Mouse (Mus musculus) gastrocnemius, postnatal 36 days (tissue): ENCODE measurements around the gene Camk2d. TPM values are rescaled to one million over a fixed set of nuclear protein-coding genes. Genes with fewer than 3 reads are reported as not detected.

Experiments used
- DNase-seq, 2 experiments: peaks; one replicate each; pipeline ENCODE4 v3.0.0; 2022
- intact Hi-C: fragments of 180-260 bp; cut with DNase I; formaldehyde crosslinking; loops from one replicate; pipeline ENCODE4 v1.15.1; 2025
- total RNA-seq, 2 experiments: library from RNA; stranded (reverse); gene quantifications; 2 replicates each; pipeline ENCODE4 v1.2.3; 2021

Gene Camk2d
- total RNA-seq, 2 experiments from 2014 or later = 57.7 to 70.2 TPM

DNA sequence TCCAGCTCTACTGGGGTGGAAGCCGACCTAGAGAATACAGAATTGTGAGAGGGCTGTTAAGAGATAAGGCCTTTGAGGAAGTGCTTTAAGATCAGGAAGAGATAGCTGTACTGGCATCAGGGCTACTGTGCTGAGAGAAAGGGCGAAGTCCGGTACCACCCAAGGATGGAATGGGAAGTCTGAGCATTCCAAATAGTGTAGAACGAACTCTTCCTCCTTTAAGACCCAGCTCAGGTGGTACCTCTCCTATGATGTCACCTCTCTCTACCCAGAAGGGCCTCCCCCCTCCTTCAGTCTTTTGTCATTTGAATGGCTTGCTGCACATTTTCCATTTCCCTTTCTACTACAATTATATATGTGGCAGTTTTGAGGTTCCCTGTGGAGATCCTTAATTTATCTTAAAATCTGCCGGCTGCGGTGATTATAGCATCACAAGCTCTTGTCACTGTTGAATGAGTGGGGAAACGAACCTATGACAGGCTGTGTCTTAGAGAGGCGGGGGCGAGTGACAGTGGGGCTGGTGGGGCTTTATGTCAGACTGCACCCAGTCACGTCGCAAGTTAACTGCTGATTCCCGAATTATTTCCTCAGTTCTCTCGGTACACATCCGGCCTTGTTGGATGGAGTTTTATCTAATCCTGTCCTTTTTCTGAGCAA is 13.8 kb downstream of the Camk2d start:
- DNase-seq = no peak
- intact Hi-C loops = no loop called here

DNA sequence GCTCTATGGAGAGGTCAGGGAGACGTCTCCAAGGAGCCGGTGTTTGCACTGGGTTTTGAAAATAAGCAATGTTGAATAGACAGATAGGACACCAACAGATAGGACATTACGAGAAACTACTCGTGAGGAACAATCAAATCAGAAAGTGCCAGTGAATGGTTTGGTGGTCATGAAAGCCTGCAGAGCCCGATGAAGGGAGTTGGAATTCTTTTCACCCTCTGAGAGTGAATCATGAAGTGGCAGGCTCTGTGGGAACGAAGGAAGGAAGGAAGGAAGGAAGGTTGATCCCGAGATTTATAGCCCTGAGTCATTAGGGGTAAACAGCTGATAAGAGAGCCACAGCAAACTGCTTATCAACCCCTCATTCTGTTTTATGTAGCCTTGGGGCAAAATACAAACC is 15.5 kb downstream of the Camk2d start:
- intact Hi-C loops = no loop called here
- DNase-seq = no peak

DNA sequence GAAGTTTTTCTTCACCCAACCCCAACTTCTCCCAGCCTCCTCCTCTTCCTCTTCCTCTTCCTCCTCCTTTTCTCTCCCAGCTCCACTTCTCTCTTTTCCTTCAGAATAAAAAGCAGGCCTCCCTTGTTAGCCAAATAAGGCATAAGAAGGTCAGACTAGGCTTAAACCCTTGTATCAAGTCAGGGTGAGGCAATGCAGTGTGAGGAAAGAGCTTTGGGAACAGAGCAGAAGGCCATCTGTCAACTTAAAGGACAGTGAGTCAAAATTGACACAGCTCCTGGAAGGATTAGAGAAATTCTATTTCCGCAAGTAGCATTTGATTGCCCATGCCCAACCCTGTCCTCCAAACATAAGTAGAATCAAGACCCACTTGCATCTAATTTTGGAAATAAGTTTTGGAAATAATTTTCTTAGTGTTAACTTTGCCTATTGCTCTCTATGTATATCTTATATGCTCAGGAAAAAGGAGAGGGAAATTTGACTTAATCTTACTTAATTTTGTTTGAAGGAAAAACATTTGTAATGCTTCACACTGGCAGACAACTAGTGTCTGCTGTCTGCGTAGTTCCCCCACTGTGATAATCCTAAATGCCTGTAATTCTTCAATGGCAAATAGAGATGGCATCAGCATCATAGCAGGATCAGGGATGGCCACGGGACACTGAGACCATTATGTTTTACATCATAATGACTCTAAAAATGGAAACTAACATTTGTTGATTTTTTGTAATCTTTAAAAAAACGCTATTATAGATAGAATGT is 16.8 kb downstream of the Camk2d start:
- intact Hi-C loops = no loop called here

DNA sequence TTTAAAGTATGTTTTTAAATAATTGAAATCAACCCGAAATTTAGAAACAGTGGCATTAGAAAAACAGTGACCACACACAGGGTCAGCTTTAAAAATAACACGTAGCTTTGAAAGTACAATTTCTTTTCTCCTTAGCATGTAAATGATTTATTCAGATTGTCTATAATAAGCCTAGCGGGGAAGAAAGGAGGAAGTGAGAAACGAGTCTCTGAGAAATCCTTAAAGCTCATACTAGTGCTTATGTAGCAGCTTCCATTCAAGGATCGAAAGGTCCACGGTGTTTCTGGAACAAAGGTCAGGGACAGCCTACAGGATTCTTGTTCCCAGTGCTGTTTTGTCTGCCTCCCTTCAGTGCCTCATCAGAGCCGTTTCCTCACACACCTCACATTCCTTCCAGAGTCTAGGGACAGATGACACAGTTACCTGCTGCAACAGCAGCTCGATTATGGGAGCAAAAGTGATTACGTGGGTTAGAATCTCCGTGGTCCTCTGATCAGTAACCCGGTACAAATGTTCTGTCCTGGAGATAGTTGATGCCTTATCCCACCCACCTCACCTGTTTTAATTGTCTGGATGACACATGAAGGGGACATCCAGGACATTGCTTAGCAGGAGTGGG is 17.5 kb downstream of the Camk2d start:
- intact Hi-C loops = no loop called here
- DNase-seq = no peak

More for the DNA sequence above, 16.8 kb downstream of the Camk2d start:
- no peak for DNase-seq

DNA sequence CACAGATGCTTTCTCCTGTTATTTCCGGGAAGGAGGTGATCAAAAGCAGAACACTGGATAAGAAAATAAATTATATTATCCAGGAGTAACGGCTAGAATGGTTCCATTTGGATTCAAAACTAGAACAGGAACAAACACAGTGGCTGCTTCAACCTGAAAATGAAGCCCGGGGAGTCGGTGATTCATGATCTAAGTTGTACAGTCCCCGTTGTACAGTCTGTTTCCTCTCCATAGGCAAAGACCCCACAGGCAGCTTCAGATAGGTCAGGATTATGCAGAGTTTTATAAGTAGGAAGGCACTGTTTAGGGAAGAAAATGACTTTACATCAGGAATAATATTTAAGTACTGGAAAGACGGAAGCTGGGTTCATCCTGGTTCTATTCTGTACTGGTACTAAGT is 19.2 kb downstream of the Camk2d start:
- intact Hi-C loops = no loop called here
- DNase-seq = no peak

DNA sequence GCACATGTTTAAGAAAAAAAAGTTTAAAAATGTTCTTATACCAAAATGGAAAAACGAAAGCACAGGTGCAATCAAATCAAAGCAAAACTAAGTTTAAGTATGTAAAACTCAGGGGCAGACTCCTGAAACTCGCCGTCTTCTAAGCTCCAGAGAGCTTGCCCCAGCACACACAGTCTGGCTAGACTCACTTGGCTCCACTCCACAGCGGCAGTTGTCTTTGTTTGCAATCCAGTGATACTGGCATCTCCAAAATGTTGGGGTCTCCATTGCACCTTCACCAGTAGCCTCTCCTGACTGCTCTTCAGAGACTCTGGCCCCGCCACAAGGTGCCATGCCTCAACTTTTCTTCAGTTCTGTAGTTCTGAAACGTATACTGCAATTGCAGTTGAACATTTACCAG is 24.1 kb downstream of the Camk2d start:
- intact Hi-C loops = no loop called here
- DNase-seq = no peak

DNA sequence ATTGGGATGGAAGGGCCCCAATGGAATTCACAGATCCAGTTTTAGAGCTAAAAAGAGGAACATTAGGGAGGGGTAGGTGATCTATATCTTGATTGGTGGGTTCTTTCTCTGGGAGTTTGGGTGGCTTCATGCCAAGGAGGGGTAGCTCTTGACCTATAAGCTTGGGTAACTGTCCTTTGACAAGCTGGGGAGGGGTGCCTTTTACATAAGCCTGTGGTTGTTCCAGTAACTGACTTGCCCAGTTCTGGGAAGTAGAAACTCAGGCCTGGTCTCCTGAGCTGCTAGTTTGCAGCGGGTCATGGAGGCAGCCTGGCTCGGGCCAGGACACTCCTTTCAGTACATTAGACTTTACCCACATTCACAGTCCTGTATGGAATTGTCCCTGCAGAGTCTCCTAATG is 26.4 kb downstream of the Camk2d start:
- intact Hi-C loops = no loop called here

DNA sequence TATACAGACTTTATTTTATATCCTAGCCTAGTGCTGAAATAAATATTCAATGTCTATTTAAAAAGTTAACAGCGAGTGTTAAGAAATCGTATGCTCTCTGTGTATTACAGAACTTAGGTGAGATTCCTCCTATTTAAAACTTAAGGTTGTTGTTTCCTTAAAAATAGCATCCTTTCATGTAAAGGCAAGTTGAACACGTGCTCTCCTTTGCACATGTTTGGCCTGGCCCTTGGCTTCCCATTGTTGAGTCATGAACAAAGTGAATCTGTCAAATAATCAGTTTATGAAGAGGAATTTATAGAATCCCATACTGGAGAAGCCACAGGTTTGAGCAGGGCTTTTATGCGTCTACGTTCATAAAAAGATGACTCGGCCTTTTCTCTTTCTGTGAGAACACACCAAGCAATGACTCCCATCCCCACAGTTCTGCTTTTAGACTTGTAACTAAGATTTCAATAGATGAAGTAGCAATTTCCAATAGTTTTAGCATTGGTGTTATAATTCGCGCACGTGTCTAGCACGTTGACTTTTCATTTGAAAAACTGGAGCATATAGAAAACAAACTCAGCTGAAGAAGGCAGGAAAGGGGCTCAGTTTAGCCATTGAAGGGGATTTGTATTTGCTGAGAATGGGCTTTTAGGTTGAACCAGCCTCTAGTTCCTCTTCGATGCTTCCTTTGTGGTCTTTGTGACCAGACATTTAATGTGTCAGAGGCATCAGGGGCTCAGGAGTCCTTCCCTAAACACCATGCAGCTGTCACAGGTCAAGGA is 29.1 kb downstream of the Camk2d start:
- DNase-seq = no peak
- intact Hi-C loops = no loop called here

More for the DNA sequence above, 26.4 kb downstream of the Camk2d start:
- no peak for DNase-seq

DNA sequence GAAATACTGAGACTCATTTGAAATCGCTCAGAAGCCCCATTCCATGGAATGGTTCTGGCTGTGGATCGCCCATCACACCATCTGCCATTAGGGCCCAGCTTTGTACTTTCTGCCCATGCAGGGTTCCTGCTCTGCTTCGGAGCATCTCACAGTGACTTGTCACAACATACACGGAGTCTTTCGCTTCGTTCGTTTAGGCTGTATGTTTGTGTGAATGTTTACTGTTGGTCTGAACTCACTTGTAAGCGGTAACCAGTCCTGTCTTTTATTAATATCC is 29.6 kb downstream of the Camk2d start:
- intact Hi-C loops = no loop called here
- no peak for DNase-seq

DNA sequence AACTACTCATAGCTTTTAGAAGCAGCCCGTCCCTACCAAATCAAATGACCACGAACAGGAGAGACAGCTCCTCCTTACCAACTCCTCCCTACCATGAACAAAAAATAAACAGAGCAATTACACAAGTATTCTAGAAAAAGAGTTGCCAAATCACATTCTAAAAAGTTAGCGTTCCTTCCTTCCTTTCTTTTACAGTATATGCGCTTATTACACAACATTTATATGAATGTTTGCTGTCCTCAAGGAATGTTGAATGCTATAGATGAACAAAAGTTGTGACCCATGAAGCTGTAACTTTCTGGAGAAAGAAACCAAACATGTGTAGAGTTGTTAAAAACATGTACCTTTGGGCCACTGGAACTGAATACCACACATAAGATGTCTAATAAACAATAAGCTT is 31.9 kb downstream of the Camk2d start:
- no peak for DNase-seq
- intact Hi-C loops = no loop called here

DNA sequence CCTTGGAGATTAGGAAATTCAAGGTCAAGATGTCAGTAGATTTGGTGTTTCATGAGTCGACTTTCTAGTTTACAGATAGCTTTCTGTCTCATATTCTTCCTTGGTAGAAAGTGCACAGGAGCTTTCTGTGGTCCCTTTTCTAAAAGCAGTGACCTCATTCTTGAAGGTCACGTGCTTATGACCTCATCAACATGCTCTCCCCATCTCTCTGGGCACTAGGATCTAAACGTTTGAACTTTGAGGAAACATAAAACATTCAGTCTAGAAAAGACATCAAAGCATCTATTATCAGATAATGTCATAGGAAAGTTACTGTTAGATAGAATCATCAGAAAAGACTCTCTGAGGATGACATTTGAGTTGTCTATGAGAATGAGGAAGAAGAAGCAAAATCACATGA is 32.3 kb downstream of the Camk2d start:
- intact Hi-C loops = no loop called here
- DNase-seq = no peak

DNA sequence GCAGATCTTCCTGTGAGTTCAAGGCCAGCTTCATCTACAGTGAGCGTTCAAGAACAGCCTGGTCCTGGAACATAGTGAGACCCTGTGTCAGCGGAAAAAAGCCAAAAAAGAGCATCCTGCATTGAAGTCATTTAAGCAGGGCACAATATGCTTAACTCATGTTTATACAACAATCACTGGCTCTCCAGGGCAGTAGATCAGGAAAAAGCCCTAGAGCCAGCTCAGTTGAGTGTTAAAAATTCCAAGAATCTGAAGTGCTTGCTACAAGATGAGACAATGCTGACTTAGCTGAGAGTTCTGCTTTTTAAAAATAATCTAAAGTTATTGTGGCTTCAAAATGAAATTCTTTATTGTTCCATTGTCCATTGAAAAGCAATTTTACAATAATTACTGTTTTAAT is 32.9 kb downstream of the Camk2d start:
- intact Hi-C loops = no loop called here
- DNase-seq = no peak

DNA sequence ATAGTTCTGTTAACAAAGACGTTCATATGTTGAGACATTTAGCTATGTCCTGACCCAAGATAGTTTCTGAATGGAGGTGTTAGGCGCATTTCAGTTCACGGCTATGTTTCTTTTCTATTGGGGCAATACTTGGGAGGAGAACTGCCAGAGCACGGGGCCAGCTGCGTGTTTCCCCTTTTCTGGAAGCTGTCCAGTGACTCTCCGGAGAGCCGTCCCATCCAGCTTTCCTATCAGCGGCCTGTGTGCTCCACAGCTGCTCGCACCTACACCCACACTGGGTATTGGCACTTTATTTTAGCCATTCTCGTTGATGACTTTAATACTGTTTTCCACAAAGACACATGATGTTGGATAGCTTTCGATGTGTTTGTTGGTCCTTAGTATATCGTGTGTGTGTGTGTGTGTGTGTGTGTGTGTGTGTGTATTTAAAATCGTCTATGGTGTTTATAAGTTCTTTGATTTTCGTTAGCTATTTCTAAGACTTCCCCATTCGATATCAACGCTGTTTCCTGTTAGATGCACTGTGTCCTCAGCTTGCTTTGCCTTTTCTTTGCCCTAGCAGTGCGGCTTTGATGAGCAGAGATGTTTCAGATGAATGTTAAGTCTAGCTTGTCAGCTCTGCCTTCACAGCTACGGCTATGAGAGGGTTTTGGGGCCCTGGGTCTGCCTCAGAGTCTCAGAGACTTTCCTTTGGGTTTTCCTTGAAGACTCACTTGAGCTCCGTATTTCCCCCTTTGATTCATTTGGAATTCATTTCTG is 34.2 kb downstream of the Camk2d start:
- DNase-seq = peak in 1 of 2 experiments; percentile 25
- intact Hi-C loops = no loop called here

DNA sequence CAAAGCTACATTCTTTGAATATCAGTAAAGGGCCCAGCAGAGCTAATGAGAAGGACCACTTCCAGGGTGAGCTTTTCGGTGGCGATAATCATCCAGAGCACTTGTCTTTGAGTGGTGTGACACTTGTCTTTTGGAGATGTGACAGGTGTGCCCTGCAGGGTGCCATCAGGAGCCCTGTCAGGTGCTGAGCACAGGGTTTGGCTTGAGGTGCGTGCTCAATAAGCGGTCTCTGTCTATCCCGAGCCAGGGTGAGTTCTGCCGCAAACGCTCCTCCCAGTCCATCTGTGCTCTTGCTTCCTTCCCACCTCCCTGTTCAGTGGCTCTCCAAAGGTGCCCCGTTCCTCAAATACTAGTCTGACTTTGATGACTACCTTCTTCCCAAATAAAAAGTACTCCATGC is 35.5 kb downstream of the Camk2d start:
- intact Hi-C loops = no loop called here
- no peak for DNase-seq

DNA sequence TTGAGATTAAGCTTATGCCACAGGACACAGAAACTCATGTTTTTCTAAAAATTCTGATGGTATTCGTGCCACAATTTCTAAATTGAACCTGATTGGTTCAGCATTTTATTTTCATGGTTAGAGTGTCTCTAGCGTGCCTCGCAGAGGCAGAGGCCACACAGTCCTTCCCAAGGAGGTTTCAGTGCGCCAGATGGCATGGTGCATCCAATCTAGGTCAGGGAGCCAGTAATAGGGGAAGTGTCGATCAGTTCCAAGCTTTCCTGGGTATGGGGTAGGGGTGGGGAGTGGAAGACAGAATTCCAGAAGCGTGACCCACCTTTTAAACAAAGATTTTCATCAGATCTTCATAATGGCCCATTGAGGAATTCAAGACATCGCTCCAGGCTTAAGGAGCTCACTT is 36.5 kb downstream of the Camk2d start:
- intact Hi-C loops = no loop called here
- DNase-seq = no peak

DNA sequence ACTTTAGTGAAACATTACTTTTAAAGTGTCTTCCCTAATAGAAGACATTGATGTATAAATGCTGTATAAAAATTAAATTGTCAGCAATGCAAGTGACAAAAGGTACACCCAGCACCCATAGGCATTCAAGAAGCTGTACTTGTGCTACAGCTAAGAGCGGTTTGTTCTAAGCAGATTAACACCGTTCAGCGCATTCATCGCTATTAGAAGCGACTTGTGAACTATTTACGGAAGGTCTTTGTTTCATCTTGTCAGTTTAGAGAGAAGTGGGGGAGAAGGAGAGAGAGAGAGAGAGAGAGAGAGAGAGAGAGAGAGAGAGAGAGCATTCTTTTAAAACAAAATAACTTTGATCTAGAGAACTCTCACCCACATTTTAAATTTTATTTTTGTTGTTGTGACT is 38.1 kb downstream of the Camk2d start:
- intact Hi-C loops = no loop called here
- DNase-seq = no peak

DNA sequence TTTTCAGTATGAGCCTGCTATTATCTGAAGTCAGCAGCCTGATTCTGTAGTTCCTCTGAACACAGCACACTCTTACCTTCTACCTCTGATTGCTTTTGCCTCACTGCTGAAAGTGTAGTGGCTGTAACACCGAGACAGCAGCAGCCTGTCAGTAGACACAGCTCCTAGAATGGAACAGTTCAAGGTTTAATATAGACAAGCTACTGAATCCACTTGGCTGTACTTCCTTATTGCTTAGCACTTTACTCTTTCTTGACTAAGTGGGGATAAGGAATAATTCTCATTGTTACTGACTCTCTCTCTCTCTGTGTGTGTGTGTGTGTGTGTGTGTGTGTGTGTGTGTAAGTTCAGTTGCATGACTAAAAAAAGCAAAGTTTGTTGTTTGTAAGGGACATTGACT is 42.2 kb downstream of the Camk2d start:
- intact Hi-C loops = no loop called here
- no peak for DNase-seq

DNA sequence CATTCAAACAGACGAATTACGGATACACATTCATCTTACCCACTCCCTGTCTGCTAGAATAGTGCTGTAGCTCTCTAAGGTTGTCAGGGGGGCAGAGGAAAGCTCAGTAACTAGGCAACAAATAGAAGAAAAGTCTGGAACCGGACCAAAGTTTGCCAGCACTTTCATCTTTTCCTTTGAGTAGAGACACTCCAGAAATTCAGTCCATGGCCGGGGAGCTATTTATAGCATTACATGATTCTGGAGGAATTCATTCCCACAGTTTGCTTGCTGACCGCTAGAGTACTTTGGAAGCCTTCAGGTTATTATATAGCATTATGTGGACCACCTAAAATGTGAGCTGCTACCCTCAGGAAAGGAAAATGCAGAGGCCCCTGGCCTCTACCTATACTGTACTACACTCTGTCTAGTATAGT is 43.0 kb downstream of the Camk2d start:
- intact Hi-C loops = no loop called here
- DNase-seq = no peak

DNA sequence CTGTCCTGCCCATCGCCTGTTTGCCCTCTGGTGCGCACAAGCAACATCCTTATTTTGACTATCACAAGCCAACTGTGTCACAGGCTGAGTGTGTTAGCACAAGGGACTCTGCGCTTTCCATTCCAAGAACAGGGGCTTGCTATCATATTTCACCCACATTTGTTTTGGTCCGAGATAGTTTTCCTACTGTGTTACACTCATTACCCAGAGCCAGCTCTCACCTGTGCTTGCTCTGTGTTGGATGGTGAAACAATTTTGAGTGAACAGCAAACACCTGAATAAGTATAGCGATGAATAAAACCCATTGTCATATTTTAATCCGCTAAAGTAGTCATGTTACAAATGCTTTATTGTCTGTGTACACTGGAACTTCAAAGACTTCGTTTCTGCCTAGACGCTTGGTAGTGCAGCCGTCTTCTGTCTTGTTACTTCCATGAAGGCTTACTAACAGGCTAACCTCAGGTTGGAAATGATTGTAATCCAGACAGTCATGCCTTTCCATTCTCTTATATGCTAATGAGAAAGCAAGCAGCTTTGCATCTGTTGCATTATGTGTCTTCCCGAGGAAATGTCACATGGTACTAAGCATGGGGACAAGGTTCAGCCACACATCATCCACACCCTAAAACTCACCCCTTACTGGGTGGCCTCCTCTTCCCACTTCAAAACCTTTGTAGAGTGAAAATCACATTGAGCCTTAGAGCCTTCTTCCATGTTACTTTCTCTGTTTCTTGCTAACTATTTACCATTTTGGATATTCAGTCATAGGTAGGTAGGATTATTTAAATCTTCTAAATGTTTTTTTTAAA is 44.5 kb downstream of the Camk2d start:
- no peak for DNase-seq
- intact Hi-C loops = no loop called here

DNA sequence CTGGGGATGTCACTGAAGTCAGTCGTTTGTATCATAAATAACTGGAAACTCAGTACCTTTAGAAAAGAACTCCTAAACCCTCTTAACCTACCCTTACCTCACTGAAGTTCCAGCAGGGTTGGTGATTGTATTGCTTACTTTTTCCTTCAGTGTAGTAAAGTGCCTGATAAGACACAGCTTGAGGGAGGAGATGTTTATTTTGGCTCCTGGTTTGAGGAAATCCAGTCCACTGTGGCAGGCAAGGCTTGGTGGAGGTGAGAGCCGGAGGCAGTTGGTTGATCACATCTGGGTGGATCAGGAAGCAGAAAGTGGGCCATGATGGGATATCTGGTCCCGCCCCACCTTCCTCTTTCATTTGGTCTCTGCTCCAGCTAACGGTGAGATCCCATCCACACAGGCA is 45.3 kb downstream of the Camk2d start:
- no peak for DNase-seq
- intact Hi-C loops = no loop called here
